Mouse (Mus musculus) bone marrow macrophage, adult 2 months (primary cell): ENCODE results near the gene Hrk. TPM values are rescaled to one million over a fixed set of nuclear protein-coding genes. Genes with fewer than 3 reads are reported as not detected.

Source experiments
- H3K27ac ChIP-seq: 2 replicates; pipeline ENCODE4 v1.5.1; 2012; ENCODE audit warnings: low read depth, low read length; ENCODE audit not compliant: insufficient read depth
- H3K4me1 ChIP-seq: 2 replicates; pipeline ENCODE4 v1.6.1; 2012; ENCODE audit warnings: low read length; ENCODE audit not compliant: control insufficient read depth, insufficient read depth
- H3K4me3 ChIP-seq: 2 replicates; pipeline ENCODE4 v1.5.1; 2012; ENCODE audit warnings: mild to moderate bottlenecking, low read length, moderate library complexity; ENCODE audit not compliant: insufficient read depth
- CTCF ChIP-seq: IDR thresholded peaks from 2 replicates; pipeline ENCODE4 v1.5.1; 2012; ENCODE audit warnings: low read depth, mild to moderate bottlenecking, low read length, moderate library complexity
- POLR2A ChIP-seq: IDR thresholded peaks from 2 replicates; pipeline ENCODE4 v1.6.1; 2012; ENCODE audit warnings: mild to moderate bottlenecking, low read depth, low read length, borderline replicate concordance
- polyA plus RNA-seq: library from polyadenylated mRNA; stranded (reverse); fragments of >200 nt; gene quantifications from 2 replicates; pipeline ENCODE4 v1.2.4, GENCODE M21; 2012; ENCODE audit not compliant: missing spikeins, insufficient read depth, insufficient read length

Hrk gene
- polyA plus RNA-seq, 1 experiment, result not detected

GRCm38 (mm10) chr5:118214012-118214411 is 49.6 kb downstream of the Hrk start:
- H3K4me3 ChIP-seq, result peak overlapping the region; percentile 28; the same call in 1 of the 2 replicates
- TF ChIP-seq POLR2A, result no peak
- no peak for TF ChIP-seq CTCF
- no peaks in the 10 kb centered on the region for H3K4me1 ChIP-seq
- H3K27ac ChIP-seq, result no peak overlapping the region

- H3K27ac ChIP-seq, result no peak overlapping the region
- TF ChIP-seq CTCF, result no peak
- TF ChIP-seq POLR2A, result no peak
- H3K4me1 ChIP-seq, result no peaks in the 10 kb centered on the region
- peak overlapping the region; percentile 28 for H3K4me3 ChIP-seq
Observed at GRCm38 (mm10) chr5:118214418-118215154, 50.1 kb downstream of the Hrk start.

- no peak overlapping the region for H3K4me3 ChIP-seq
- H3K27ac ChIP-seq, result no peak overlapping the region
- TF ChIP-seq CTCF (no peak), POLR2A (no peak)
- peaks cover 9% of the 10 kb centered on the region for H3K4me1 ChIP-seq
Observed at GRCm38 (mm10) chr5:118217410-118217809, 53.0 kb downstream of the Hrk start.

GRCm38 (mm10) chr5:118223142-118223757 is 58.8 kb downstream of the Hrk start:
- H3K4me1 ChIP-seq, result peaks cover 11% of the 10 kb centered on the region
- TF ChIP-seq CTCF (no peak), POLR2A (no peak)
- no peak overlapping the region for H3K27ac ChIP-seq
- no peak overlapping the region for H3K4me3 ChIP-seq

GRCm38 (mm10) chr5:118230071-118230611 is 65.7 kb downstream of the Hrk start:
- no peak for TF ChIP-seq CTCF
- no peak for TF ChIP-seq POLR2A
- no peak overlapping the region for H3K4me3 ChIP-seq
- no peak overlapping the region for H3K27ac ChIP-seq
- no peaks in the 10 kb centered on the region for H3K4me1 ChIP-seq

- TF ChIP-seq POLR2A (no peak), CTCF (no peak)
- Histone ChIP-seq H3K4me3 (no peak overlapping the region), H3K27ac (no peak overlapping the region), H3K4me1 (no peaks in the 10 kb centered on the region)
Observed at GRCm38 (mm10) chr5:118236891-118237290, 72.4 kb downstream of the Hrk start.

Other genes with a start within 250 kb of the Hrk start
- 17.2 and 17.4 TPM in 2 replicates for gene Fbxo21, start 187.9 kb upstream of the Hrk start, polyA plus RNA-seq
- not detected in 2 replicates for gene Tesc, start 136.9 kb upstream of the Hrk start, polyA plus RNA-seq
- gene Fbxw8, start 9.2 kb upstream of the Hrk start, polyA plus RNA-seq, result 13.5 and 16.7 TPM in 2 replicates
- 0.79 and 1.2 TPM in 2 replicates for gene Rnft2, start 80.5 kb downstream of the Hrk start, polyA plus RNA-seq
- gene 2410131K14Rik, start 80.6 kb downstream of the Hrk start, polyA plus RNA-seq, result 4.2 TPM in 2 replicates